17 mouse cellular contexts compared by ENCODE assay signal in the genomic region with DNA sequence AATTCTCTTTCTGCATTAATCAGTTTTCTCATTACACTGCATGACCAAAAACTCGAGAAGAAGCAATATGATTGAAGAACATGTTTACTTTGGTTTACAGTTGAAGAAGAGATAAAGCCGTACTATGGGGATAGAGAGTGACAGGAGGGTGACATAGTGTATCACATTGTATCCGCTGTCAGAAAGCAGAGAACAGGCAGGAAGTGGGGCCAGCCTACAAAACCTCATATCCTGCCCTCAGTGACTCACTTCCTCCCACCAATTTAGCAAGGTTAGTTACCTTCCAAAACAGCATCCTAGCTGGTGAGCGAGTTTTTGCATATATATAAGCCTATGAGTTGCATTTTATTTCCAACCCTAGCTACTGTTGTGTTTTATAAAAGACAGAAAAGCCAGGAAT.
"Had no signal": no experiment of that assay in that cellular context is flagged by ENCODE, and none has a peak within 500 bp of the region (broad histone marks: within the 10 kb centered on the region; RNA-seq: fewer than 3 reads in every experiment).

No protein-coding gene starts in this region.

- DNase-seq: left cerebral cortex, postnatal 4 days; liver; liver, embryonic 13.5 days; liver, postnatal 0 days; lung, adult 18-20 months; lung, adult 2 months; lung, embryonic 14.5 days; lung, postnatal 10 days; lung, postnatal 14 days; lung, postnatal 36 days; lung, postnatal 4 days; midbrain, embryonic 14.5 days had no signal

- ATAC-seq: liver, embryonic 12.5 days; liver, postnatal 0 days; lung, postnatal 0 days; midbrain, embryonic 13.5 days; midbrain, embryonic 15.5 days; midbrain, embryonic 16.5 days had no signal
